Mouse (Mus musculus) heart, adult 2 months (tissue): Measurements from ENCODE around the gene Sucla2.

ENCODE experiments used
- CTCF ChIP-seq: fragments of 200-600 bp; IDR thresholded peaks from 2 replicates; pipeline ENCODE4 v1.8.1; 2022; ENCODE audit warnings: antibody characterized with exemption, mild to moderate bottlenecking, moderate library complexity
- EP300 ChIP-seq: fragments of 200-500 bp; IDR thresholded peaks from 2 replicates; pipeline ENCODE4 v1.6.1; 2011; ENCODE audit warnings: low read depth, low read length, control low read depth; ENCODE audit not compliant: insufficient read depth

GRCm38 (mm10) chr14:73479771-73480170 lies 45.3 kb upstream of the Sucla2 start:
- TF ChIP-seq CTCF (no peak), EP300 (no peak)
